Mouse (Mus musculus) left cerebral cortex, adult 11 months (tissue): ENCODE data around the gene Lgals3bp.
"Not testable (repeated sequence)": the region's sequence is repeated elsewhere in the genome, so short reads cannot be mapped to it uniquely, and the experiment has no call there.

Source experiments
- DNase-seq: peaks from one replicate; pipeline ENCODE4 v3.0.0; 2022; ENCODE audit warnings: low spot score

The Lgals3bp gene

DNA sequence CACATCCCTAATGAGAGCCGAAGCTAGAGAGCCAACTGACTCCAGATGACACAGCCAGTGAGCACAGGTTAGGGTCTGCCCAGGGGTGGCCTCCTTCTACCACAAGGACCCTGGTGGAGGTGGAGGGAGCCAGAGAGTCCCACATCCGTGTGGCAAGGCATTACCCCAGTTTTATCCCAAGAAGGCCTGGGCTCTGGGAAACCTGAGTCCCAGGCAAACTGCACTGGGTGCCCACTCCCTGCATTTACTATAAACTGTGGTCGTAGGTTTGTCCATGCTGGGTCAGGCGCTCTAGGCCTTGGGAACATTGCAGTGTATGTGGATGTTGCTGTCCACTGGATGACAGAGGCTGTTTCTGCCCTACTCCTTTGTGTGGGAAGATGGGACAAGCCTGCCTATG, 697 bp downstream of the Lgals3bp start:
- no peak for DNase-seq

DNA sequence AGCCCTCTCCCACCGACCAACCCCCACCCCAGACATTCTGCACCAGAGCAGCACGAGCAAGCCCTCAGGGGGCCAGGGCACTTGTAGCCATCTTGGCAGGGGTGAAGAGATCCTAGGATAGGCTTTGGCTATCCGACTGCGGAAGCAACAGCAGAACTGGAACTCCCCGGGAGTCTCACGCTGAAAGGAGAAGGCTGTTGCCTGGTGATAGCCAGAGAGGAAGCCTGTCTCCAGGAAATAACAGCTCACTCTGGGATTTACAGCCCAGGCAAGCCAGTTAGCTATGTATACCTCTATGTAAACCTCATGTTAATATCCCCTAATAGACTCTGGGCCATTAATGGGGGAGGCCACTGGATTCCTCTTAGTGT, 1.3 kb downstream of the Lgals3bp start:
- no peak for DNase-seq

DNA sequence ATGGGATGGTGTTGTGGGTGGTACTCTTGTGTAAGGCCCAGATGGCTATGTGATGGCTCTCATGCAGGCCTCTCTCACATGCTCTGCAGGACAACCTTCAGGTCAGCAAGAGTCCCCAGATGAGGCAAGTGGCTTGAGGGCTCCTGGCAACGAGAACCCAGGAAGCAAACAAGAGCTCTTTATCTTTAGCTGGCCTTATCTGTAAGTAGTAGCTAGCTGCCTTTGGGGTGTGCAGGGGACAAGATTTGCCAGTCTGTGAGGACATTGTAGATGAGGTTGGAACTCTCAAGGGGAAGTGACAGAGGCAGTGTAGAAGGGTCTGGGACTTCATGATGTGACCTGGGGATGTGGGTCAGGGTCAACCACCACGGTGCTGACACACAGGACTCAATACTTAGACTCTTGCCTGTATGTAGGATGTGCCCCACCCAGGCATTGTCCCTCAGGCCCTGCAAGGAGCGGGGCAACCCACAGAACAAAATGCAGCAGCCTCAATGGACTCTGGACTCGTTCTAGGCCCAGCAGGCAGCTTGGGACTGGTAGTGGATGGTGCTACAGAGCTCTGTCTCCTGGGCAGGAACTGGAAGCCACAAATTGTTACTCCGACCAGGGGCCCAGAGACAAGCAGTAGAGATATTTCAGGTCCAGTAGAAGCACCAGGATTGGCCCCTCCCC, 1.9 kb downstream of the Lgals3bp start:
- no peak for DNase-seq

DNA sequence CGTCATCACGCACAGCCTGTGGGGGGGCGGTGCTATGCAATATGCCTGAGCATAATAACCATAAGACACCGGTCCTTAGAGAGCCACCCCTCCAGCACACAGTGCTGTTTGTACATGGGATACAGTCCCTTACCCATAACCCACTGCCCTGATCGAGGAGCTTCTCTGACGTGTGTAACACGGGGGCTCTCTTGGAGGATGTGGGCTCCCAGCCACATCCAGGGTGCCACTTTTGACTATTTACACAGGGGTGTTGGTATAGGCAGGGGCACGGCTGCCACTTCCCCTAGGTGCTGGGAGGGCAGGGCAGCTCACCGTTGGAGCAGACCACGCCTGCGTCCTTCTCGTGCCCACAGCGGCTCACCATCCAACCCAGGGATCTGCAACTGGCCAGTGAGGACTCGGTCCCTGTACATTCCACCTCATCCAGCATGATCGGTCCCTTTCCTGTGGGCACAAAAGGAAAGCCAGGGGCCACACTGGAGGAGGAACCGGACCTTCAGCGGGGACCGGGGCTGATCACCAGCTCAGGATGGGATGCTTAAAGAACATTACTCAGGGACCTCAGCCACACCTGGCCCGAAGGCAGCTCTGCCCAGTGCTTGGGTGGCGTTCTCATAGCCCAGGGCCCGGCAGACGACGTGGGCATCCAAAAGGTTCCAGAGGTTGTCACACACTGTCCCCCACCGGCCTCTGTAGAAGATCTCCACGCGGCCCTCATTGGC, 3.9 kb downstream of the Lgals3bp start:
- no peak for DNase-seq

DNA sequence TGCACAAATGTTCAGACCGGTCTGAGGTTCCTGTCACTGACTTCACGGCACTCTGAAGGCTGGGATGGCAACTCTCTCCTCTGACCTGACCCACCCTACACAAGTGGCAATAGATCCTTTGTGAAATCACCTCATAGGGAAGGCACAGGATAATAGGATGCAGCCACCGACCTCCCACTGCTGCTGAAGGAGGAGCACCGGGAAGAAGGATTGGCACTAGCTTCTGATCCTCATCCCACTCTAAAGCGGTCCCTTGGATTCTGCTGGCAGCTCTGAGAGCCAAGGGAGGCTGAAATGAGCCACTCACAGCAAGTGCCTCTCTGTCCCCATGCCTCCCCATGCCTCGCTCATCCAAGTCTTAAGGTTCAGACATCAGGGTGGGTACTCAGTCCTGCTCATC, 7.4 kb downstream of the Lgals3bp start:
- no peak for DNase-seq

DNA sequence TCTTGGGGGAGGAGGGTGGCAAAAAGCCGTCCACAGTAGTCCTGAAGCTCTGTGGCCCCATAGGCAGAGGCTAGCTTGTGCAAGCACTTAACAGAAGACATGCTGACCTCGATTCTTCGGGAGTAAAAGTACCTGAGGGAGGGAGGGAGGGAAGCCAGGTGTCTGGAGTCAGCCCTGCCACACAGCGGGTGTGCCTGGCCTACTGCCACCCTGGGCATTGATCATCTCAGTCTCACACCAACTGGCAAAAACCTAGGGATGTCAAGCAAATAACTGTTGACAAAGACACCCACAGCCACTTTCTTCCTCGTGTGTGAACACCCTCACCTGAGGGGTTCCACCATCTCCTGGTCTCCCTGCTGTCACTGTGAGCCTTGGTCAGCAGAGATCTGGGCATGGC, 7.9 kb downstream of the Lgals3bp start:
- DNase-seq, result no peak

DNA sequence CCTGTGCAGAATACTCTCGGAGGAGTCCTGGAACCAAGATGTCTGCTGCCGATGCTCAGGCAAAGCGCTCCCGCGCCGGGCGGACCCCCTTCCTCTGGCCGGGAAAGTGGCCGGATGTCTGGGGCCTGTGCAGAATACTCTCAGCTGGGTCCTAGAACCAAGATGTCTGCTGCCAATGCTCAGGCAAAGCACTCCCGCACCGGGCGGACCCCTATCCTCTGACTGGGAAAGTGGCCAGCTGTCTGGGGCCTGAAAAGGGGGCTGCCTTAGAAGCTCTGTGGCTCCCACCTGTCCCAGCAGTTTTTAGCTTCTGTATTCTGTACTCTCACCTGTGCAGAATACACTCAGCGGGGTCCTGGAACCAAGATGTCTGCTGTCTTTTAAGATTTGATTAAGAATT, 14.1 kb downstream of the Lgals3bp start:
- not testable (repeated sequence) for DNase-seq

DNA sequence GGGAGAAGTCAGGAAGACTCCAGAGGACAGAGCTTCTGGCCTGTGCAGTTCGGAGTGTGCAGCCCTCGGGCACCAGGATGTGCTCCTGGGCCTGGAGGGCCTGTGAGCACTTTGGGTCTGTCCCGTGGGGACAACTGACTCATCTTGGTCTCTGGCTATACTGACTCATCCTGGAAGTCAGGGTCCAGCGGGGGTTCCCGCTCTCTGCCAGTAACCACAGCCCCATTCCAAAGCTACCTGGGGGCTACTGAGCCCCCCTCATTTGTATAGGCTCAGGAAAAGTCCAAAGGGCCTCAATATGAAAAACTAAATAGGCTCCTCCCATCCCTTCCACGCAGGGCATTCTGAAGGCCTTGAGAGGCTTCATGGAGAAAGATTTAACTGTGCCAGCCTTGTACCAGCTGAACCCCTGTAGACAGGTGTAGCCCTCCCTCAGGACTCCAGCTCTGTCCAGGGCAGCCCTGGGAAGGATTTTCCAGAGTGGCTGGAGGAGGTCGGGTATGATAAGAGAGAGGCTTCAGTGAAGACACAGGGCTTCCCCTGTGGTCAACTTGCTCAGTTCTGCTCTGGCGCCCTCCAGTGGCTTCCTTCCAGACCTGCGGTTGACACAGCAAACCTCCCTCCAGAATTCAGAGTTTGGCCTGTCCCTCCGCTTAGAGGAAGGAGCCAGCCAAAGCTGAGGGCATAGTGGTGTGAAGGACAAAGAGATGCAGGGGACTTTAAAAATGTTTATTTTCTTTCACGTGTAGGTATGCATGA, 22.5 kb downstream of the Lgals3bp start:
- DNase-seq, result peak; percentile 50

DNA sequence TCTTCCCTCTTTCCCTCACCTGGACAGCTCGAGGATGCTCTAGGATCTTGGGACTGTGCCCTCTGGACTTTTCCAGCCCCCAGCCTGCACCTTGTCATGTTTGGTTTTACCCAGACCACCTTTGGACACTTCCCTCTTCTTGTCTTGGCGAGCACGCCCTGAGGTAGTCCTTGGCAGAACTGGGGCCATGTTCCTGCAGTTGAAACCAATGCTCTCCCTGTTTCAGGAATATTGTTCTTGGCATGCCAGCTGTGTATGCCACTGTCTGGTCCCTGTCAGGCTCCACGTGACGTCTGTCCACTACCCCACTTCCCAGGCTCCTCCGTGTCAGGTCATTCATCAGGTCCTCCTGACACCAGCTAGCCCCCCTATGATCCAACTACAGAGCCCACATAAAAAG, 23.2 kb downstream of the Lgals3bp start:
- DNase-seq, result no peak

DNA sequence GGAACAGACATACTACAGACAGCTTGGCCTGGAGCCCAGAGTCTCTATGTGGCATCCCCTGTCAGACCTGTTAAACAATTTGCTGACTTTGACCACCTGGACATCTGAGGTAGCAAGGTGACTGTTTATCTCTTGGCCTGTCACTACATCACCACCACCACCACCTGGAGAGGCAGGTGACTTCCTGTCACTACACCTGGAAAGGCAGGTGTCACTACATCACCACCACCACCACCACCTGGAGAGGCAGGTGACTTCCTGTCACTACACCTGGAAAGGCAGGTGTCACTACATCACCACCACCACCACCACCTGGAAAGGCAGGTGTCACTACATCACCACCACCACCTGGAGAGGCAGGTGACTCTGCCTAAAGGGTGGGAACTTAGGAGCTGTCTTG, 25.6 kb downstream of the Lgals3bp start:
- not testable (repeated sequence) for DNase-seq

DNA sequence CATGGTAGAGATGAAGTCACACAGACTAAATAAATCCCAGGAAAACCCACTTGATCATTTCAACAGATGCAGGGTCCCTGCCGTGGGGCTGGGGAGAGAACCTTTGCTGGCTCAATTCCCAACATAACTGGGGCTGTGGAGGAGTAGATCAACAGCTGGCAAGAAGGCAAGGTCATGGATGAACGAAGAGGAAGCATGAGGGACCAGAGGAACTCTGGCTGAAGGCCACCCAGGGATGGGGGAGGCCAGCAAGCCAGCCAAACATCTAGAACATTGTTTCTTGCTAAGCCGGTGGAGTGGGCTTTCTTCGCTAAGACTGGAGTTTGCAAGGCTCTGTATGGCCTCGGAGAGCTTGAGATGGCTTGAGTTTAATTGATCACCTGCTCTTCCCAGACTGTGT, 26.0 kb downstream of the Lgals3bp start:
- DNase-seq, result no peak

DNA sequence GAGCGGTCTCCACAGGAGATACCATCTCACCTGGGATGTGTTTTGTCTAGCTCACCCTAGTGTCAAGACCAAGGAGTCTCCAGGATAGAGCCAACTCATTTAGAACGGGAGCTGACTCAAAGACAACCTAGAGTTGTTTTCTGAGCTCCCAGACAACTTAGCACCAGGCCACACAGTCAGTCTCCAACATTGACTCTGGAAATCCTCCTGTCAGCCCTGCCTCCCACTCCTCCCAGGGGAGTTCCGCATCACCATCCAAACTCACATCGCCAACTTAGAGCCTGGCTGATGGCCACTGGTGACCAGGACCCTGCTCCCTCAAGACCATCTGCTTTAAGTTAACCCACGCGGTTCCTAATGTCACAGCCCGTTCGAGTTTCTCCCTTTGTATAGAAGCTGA, 26.4 kb downstream of the Lgals3bp start:
- DNase-seq, result no peak

DNA sequence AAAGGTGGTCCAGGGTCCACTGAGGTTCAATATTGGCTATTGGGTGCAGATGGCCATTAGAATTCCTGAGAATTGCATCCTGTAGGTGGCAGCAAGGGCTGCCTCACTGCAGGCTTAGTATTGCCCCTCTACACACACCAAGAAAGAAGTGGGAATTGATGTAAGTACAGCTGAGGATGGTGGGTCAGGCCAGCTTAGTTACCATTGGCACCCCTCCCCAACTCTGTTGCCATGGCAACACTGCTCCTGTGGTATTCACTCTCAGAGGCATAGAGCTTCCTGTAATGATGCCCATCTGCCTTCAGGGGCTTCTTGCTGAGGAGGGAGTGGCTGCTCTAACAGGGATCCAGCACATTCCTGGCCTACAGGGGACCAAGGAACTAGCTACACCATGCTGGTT, 26.9 kb downstream of the Lgals3bp start:
- no peak for DNase-seq

DNA sequence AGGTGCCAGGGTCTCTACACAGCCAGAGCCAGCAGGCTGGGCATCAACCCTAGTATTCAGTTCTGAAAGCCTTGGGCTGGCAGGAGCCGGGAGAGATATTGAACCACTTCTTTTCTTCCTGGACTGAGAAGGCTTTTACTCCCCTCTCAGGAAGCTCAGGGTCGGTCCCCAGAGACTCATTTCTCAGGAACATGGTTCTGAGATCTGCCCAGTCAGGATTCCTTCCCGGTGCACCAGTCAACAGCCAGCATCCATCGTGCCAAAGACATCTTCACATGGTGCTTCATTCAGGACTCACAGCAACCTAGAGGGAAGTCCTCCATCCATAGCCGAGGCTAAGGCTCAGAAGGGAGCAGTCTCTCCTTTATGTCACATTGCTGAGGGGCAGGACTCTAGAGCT, 27.4 kb downstream of the Lgals3bp start:
- no peak for DNase-seq

DNA sequence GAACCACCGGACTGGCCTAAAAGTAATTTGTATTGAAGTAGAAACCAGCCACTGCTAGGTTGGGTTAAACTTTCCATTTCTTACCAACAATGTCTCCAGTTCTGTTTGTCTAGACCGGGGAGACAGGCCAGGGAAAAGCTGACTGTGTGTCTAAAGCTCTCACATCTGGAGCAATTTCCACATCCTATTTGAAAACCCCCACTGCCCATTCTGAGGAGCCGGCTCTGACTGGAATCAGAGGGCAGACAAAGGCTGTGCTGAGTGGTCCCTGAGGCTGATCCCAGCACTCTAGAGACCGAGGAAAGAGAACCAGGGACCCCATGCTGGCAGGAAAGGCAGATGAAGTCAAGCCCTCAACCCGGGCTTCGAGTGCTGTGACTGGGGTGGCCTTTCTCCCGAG, 29.3 kb downstream of the Lgals3bp start:
- DNase-seq, result no peak

DNA sequence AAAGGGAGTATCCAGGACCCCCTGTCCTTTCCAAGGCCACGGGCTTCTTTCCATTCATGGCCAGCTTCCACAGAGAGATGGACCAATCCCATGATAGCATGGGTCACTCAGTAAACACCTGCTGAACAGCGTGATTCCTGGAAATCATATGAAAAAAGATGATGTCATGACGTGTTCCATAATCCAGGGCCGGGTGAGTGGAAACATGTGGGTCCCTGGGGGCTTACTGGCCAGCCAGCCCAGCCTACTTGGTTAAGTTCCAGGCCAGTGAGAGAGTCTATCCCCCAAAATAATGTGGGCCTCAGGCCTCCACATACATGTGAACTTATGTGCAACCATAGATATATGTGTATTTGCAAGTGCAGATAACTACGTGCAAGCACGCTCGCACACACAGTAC, 30.0 kb downstream of the Lgals3bp start:
- no peak for DNase-seq

DNA sequence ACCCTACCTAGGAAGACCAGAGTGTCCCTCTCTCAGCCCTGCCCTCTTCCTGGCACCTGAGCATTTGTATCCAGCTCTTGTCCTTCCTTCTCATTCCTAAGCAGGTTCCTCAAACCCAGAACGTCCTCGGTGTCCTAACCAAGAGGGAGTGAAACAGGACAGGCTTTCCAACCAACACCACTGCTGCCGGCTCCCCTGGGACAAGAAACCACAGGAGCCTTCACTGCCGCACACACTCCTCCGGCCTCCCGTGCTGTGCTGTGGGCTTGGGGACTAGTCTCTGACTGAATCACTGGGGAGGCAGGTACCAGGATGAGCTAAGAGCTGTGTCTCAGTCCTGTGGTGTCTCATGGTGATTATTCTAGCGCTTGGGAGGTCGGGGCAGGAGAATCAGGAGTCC, 32.2 kb downstream of the Lgals3bp start:
- no peak for DNase-seq

DNA sequence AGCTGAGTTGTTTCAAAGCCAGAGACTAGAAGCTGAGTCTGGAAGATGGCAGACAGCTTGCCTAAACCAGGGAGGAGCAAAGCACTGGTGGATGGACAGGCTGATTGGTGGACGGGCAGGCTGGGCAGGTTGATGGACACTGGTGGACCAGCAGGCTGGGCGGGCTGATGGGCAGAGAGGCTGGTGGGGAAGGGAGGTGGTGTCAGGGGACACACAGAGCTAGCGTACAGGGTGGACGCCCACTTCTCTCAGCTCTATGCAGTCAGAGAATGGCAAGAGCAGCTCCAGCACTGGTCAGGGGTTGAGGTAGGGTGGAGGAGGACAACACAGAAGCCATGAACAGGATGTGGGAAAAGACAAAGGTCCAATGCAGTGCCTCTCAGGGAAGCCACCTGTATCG, 32.6 kb downstream of the Lgals3bp start:
- no peak for DNase-seq

DNA sequence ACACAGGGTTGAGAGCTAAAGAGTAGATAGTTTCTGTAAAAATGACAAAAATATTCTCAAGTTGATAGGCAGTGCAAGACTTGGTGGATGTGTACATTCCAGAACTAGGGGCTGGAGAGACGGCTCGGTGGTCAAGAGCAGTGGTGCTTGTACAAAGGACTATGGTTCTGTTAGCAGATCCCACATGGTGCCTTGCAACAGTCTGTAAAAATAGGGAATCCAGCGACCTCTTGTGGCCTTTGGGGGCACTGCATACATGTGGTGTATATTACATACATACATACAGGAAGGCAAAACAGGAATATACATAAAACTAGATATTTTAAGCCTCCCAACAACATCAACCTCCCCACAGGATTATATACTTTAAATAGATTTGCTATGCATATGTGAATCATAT, 33.6 kb downstream of the Lgals3bp start:
- DNase-seq, result no peak

DNA sequence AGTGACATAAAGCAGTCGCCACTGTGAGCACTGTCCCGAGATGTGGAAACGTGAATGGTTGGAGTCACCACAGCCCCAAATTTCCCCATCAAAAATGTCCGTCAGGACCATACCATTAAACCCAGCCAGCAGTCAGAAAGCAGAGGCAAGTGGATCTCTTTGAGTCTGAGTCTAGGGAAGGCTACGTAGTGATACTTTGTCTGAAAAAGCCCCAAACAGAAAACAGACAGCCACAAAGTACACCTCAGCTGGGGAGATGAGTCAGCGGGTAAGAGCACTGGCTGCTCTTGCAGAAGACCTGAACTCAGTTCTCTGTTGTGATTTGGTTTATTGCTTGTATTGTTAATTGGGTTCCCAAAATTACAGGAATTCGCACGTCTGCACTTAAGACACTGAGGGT, 35.3 kb downstream of the Lgals3bp start:
- DNase-seq, result no peak

DNA sequence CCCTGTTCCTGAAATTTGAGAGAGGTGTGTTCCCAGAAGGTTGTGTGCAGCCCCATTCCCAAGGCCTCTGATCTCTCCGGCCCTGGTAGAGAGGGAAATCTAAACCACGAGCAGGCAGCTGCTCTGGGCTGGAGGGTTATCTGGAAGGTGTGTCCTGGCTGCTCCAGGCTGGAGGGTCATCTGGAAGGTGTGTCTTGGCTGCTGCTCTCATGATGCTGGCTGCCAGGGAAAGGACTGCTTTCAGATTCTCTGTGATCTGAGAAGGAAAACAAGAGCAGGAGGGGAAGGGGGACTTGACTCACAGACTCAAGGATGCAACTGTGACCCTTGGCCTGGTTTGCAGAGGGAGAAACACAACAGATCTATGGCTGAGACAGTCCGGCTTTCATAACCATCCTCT, 35.8 kb downstream of the Lgals3bp start:
- DNase-seq, result no peak

DNA sequence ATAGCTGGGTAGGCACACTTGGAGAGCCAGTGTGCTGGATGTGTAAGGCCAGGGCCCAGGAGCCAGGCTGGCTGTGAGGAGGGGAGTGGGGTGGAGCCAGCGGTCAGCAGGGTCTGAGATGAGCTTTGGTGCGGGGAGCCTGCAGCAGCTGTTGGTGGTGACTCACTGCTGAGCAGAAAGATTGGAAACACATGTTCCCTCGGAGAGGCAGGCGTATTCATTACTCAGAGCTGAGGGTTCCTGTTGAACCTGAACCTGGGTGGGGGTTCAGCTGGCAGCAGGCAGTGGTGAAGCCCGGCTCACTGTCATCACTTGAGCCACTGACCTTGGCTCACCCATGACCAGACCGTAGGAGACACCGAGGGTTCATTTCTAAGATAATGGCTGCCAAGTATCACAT, 36.7 kb downstream of the Lgals3bp start:
- no peak for DNase-seq

DNA sequence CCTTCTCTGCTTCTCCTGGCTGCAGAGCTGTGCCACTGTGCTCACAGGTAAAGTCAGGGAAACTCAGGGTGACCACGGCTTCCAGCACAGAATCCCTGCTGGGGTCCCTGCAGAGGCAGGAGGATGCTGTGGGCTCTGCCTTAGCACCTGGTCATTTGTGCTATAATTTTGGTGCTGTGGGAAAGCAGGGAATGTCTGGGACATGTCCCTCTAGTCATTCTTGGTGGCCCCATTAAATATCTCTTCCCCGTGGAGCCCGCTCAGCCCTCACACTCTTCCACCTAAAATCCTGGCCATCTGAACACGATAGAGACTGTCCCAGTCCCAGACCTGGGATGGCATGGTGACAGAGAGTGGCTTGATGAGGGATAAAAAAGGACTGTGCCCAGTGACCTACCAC, 37.9 kb downstream of the Lgals3bp start:
- no peak for DNase-seq
